Mouse (Mus musculus) lung, postnatal 0 days (tissue): ENCODE data around the gene Hectd3. TPM values are rescaled to one million over a fixed set of nuclear protein-coding genes. Genes with fewer than 3 reads are reported as not detected.

Experiments
- ATAC-seq: fragments of 200-750 bp; cut with Nextera tagmentation; 2 replicates; pipeline ENCODE4 v1.8.0; 2017; ENCODE audit warnings: moderate library complexity
- DNase-seq: peaks from one replicate; pipeline ENCODE4 v3.0.0-alpha.2; 2016; ENCODE audit warnings: low spot score
- H3K27ac ChIP-seq: fragments of 300-500 bp; sonication (generic); 2 replicates; pipeline ENCODE4 v1.5.1; 2014; ENCODE audit warnings: antibody characterized with exemption, mild to moderate bottlenecking, low read length, mixed read lengths
- H3K27me3 ChIP-seq: fragments of 300-500 bp; sonication (generic); replicated peaks from 2 replicates; pipeline ENCODE4 v1.6.1; 2014; ENCODE audit warnings: low read length, mixed read lengths; ENCODE audit not compliant: insufficient read depth
- H3K36me3 ChIP-seq: fragments of 300-500 bp; sonication (generic); 2 replicates; pipeline ENCODE4 v1.6.1; 2014; ENCODE audit warnings: low read length, mixed read lengths; ENCODE audit not compliant: insufficient read depth
- H3K4me1 ChIP-seq: fragments of 300-500 bp; sonication (generic); 2 replicates; pipeline ENCODE4 v1.6.1; 2014; ENCODE audit warnings: antibody characterized with exemption, low read depth, low read length, mixed read lengths; ENCODE audit not compliant: insufficient read depth
- H3K4me2 ChIP-seq: fragments of 300-500 bp; sonication (generic); replicated peaks from 2 replicates; pipeline ENCODE4 v1.6.1; 2014; ENCODE audit warnings: low read depth, mild to moderate bottlenecking, low read length, moderate library complexity, mixed read lengths
- H3K4me3 ChIP-seq: fragments of 300-500 bp; sonication (generic); 2 replicates; pipeline ENCODE4 v1.5.1; 2014; ENCODE audit warnings: low read depth, low read length
- H3K9ac ChIP-seq: fragments of 300-500 bp; sonication (generic); replicated peaks from 2 replicates; pipeline ENCODE4 v1.6.1; 2014; ENCODE audit warnings: low read depth, mild to moderate bottlenecking
- H3K9me3 ChIP-seq: fragments of 300-500 bp; sonication (generic); 2 replicates; pipeline ENCODE4 v1.6.1; 2016; ENCODE audit warnings: low read length, mixed read lengths
- CTCF ChIP-seq: IDR thresholded peaks from 2 replicates; pipeline ENCODE4 v1.5.1; 2016; ENCODE audit warnings: antibody characterized with exemption, mild to moderate bottlenecking
- EP300 ChIP-seq: IDR thresholded peaks from 2 replicates; pipeline ENCODE4 v1.6.1; 2016; ENCODE audit warnings: antibody characterized with exemption, mild to moderate bottlenecking, control low read depth
- WGBS: fragments of 180-500 bp; shearing (Covaris S2); extraction: QIAGEN DNeasy Blood & Tissue Kit; methylation state at CpG from one replicate; pipeline ENCODE4 v1.1.7; 2014; 5-methylcytosine and 5-hydroxymethylcytosine counted together
- polyA plus RNA-seq: library from polyadenylated mRNA; unstranded; fragments of >200 nt; fragmentation: Nextera tagmentation; extraction: Ambion mirVana; gene quantifications from 2 replicates; pipeline ENCODE4 v1.2.1, GENCODE M21; 2015

Gene Hectd3
- polyA plus RNA-seq, 1 experiment from 2014 or later, result 10.2 TPM

DNA sequence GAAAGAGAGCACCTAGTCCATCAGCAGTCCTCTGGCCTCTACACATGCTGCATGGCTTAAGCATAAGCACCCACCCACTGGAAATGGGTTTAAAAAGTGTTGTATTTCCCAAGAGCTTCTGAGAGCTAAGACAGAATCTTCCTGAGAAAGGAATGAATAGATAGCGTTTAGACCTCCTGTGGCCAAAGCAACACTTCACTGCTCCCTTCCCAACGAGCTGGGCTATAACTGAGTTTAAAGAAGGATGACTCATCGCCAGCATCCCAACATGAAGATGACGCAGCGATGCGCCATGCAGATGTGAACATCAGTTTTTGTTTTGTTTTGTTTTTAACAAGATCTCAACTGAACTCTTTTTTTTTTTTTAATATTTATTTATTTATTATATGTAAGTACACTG is 18.5 kb downstream of the Hectd3 start:
- no peak overlapping the region for H3K4me3 ChIP-seq
- H3K27me3 ChIP-seq, result no peaks in the 10 kb centered on the region
- DNase-seq, result no peak
- no peaks in the 10 kb centered on the region for H3K4me1 ChIP-seq
- no peak for ATAC-seq
- no peak overlapping the region for H3K9ac ChIP-seq
- no peak overlapping the region for H3K4me2 ChIP-seq
- TF ChIP-seq EP300, result no peak
- no peak for TF ChIP-seq CTCF
- H3K36me3 ChIP-seq, result no peaks in the 10 kb centered on the region
- 83% methylated on average over 6 of the region's 6 CpGs for WGBS
- no peak overlapping the region for H3K27ac ChIP-seq
- no peaks in the 10 kb centered on the region for H3K9me3 ChIP-seq

DNA sequence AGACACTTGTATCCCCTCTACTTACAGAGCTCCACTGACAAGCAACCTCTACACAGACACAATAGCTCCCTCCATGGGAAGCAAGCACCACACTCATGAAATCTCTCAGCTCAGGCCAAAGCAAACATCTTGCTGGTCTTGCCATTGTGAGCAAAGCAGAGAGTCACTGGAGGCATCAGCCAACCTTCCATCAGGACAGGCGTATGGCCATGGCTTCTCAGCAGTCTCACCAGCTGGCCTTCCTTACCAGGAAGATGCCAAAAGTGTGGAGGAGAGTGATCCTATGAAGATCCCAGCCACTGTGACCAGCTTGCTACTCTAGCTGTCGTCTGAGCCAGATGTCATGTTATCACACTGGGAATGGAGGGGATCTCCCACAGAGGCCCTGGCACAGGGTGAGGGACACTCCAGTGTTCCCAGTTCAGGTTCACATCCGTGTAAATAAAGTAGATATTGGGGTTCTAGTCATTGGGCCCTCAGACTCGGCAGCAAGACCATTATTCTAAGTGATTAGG is 19.8 kb downstream of the Hectd3 start:
- Histone ChIP-seq H3K4me1 (no peaks in the 10 kb centered on the region), H3K27ac (no peak overlapping the region), H3K9me3 (no peaks in the 10 kb centered on the region), H3K4me3 (no peak overlapping the region), H3K4me2 (no peak overlapping the region), H3K27me3 (no peaks in the 10 kb centered on the region), H3K36me3 (no peaks in the 10 kb centered on the region), H3K9ac (no peak overlapping the region)
- no peak for ATAC-seq
- TF ChIP-seq EP300 (no peak), CTCF (no peak)
- 43% methylated on average over 4 of the region's 4 CpGs for WGBS
- no peak for DNase-seq

DNA sequence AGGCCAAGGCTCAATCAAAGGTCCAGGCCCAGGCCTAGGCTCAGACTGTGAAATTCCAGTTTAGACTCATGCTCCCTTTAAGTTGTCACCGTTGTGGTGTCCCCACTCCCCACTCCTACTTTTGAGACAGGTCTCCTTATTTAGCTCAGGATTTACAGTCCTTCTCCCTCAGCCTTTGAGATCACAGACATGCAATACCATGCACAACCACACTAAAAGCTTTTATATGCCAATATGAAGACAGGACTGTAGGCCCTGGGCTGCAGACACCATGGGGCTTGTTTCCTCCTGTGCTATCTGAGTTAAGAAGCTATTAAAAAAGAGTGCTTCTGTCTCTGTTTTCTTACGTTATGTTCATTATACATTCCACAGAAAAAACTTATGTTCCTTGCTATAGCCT is 22.6 kb downstream of the Hectd3 start:
- ATAC-seq (no peak), DNase-seq (no peak)
- Histone ChIP-seq H3K4me3 (no peak overlapping the region), H3K27ac (no peak overlapping the region), H3K36me3 (no peaks in the 10 kb centered on the region), H3K4me2 (no peak overlapping the region), H3K4me1 (no peaks in the 10 kb centered on the region), H3K9me3 (no peaks in the 10 kb centered on the region), H3K27me3 (no peaks in the 10 kb centered on the region), H3K9ac (no peak overlapping the region)
- TF ChIP-seq CTCF (peak; percentile 18; the same call in 1 of the 2 replicates), EP300 (no peak)
- WGBS, result 79% methylated on average over 2 of the region's 2 CpGs

DNA sequence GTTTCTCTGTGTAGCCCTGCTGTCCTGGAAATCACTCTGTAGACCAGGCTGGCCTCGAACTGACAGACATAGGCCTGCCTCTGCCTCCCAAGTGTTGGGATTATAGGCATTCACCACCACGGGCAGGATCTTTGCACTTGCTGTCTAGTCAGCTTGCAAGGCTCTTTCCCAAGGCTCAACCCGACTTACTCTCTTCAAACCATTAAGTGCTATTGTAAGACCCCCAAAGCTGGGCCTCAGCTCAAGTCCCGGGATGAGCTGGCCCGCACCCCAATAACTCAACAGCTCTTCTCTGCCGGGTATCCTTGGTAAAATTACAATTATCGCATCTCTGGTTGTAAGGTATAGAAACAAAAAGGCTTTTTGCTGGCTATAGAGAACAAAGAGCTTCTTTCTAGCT is 23.2 kb downstream of the Hectd3 start:
- H3K9me3 ChIP-seq, result no peaks in the 10 kb centered on the region
- H3K4me2 ChIP-seq, result no peak overlapping the region
- H3K4me3 ChIP-seq, result no peak overlapping the region
- H3K36me3 ChIP-seq, result no peaks in the 10 kb centered on the region
- TF ChIP-seq CTCF, result no peak
- TF ChIP-seq EP300, result no peak
- H3K4me1 ChIP-seq, result no peaks in the 10 kb centered on the region
- no peaks in the 10 kb centered on the region for H3K27me3 ChIP-seq
- WGBS, result 88% methylated on average over 7 of the region's 7 CpGs
- DNase-seq (no peak), ATAC-seq (no peak)
- H3K27ac ChIP-seq, result no peak overlapping the region
- H3K9ac ChIP-seq, result no peak overlapping the region

DNA sequence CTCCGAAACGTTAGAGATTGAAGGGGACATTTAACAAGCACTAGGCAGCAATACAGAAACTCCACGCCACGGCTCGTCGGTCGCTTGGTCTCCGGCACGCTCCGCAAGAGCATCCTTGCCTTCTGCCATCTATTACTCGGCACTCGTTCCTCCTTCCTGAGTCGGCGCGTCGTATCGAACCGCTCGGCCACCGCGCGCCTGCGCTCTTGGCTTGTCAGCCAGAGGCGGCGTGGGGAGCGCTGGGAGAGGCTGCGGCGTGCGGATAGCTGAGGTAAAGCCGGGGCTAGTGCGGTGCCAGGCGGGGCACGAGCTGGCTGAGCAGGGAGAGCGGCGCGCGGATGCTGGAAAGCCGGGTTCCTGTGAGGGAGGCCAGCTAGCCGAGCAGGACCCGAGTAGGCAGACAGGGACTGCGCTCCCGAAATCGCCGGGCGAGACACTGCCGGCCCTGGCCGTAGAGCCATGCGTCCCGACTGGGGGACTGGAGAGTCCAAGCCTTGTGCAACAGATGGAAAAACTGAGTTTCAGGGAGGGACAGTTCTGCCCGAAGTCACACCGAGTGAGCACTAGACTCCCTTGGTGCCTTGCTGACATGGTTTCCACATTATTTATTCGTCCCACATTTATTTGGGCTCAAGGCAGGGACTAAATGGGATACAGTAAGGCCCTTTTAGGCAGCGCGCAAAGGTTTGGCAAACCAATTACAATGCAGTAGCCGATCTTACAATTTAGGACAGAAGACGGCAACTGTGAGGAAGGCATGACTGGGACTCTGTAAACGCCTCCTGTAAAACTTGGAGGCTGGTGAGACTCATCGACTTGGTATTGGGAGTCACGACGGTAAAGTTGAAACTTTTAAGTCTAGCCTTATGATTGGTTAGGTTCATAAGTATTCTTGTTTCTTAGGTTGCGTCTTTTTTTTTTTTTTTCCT is 24.4 kb downstream of the Hectd3 start, which contains the start of gene Eif2b3:
Gene Eif2b3 (plus strand): TSS at position 197 of the 929 bp plus-strand sequence.
- TF ChIP-seq EP300 (no peak), CTCF (peak; percentile 52)
- Histone ChIP-seq H3K27ac (0 out of 2 replicates have a peak within 1 kb of the TSS, but pooled peaks have one; percentile 33), H3K27me3 (no peaks in the 10 kb centered on the region), H3K4me1 (no peaks in the 10 kb centered on the region), H3K4me3 (peak within 1 kb of the TSS; percentile 70), H3K9me3 (no peaks in the 10 kb centered on the region), H3K4me2 (peak within 1 kb of the TSS; percentile 82), H3K36me3 (no peaks in the 10 kb centered on the region), H3K9ac (peak within 1 kb of the TSS; percentile 63)
- WGBS, result under 1% methylated on average over 61 of the region's 61 CpGs
- DNase-seq (peak; percentile 96), ATAC-seq (peak; percentile 98)

DNA sequence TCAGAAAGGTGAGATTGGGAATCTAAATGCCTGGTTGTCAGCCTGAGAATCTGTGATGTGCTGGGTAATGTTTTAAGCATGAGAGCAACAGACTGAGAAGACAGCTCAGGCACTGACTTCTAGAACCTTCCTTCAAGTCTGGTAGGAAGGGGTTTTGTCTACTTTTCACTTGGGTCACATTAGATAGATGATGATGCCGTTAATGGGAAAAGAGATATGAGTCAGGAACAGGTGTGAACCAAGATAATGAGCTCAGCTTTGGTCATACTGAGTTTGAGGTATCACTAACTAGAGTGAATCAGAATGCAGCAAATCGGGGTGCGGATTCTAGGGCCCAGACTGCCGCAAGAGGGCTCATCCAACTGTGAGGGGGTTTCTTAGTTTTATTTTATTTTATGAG is 28.4 kb downstream of the Hectd3 start:
- ATAC-seq, result no peak
- no peak overlapping the region for H3K9ac ChIP-seq

More for the DNA sequence above, 28.4 kb downstream of the Hectd3 start:
- 96% methylated on average over 4 of the region's 4 CpGs for WGBS
- no peak for DNase-seq
- Histone ChIP-seq H3K27ac (no peak overlapping the region), H3K9me3 (no peaks in the 10 kb centered on the region), H3K4me1 (no peaks in the 10 kb centered on the region), H3K36me3 (no peaks in the 10 kb centered on the region), H3K27me3 (no peaks in the 10 kb centered on the region), H3K4me2 (no peak overlapping the region), H3K4me3 (no peak overlapping the region)
- TF ChIP-seq CTCF (no peak), EP300 (no peak)
